Mouse (Mus musculus) adrenal gland, adult 18-20 months (tissue): ENCODE measurements around the gene Espn. TPM values are rescaled to one million over a fixed set of nuclear protein-coding genes. Genes with fewer than 3 reads are reported as not detected.

Experiments used
- DNase-seq, 2 experiments: peaks; one replicate each; pipeline ENCODE4 v3.0.0; 2021 to 2022; ENCODE audit warnings: low spot score in 2 of 2
- total RNA-seq, 2 experiments: library from RNA; stranded (reverse); gene quantifications; 1 replicate in 1 of 2; 2 replicates in 1 of 2; pipeline ENCODE4 v1.2.3; 2021

Gene Espn
- total RNA-seq, 2 experiments from 2014 or later: 1.9 to 3.3 TPM

GRCm38 (mm10) chr4:152153771-152154177 is 1.6 kb upstream of the Espn start:
- peak; percentile 79 to 85 for DNase-seq

GRCm38 (mm10) chr4:152151451-152151965 is 663 bp downstream of the Espn start:
- DNase-seq: no peak

- no peak for DNase-seq
Observed at GRCm38 (mm10) chr4:152150546-152150945, 1.6 kb downstream of the Espn start.

- DNase-seq: no peak
Observed at GRCm38 (mm10) chr4:152146033-152146827, 5.9 kb downstream of the Espn start.

GRCm38 (mm10) chr4:152145473-152145872 is 6.7 kb downstream of the Espn start:
- no peak for DNase-seq

GRCm38 (mm10) chr4:152143632-152144031 is 8.5 kb downstream of the Espn start:
- no peak for DNase-seq

GRCm38 (mm10) chr4:152141521-152142135 is 10.5 kb downstream of the Espn start:
- no peak for DNase-seq

- DNase-seq: peak in 1 of 2 experiments; percentile 42
Observed at GRCm38 (mm10) chr4:152140441-152140840, 11.7 kb downstream of the Espn start.

- DNase-seq: peak; percentile 88 to 91
Observed at GRCm38 (mm10) chr4:152138497-152139260, 13.5 kb downstream of the Espn start.

- no peak for DNase-seq
Observed at GRCm38 (mm10) chr4:152136876-152137250, 15.3 kb downstream of the Espn start.

GRCm38 (mm10) chr4:152136112-152136875 is 15.9 kb downstream of the Espn start:
- no peak for DNase-seq

GRCm38 (mm10) chr4:152135363-152135762 is 16.8 kb downstream of the Espn start:
- DNase-seq: no peak

- DNase-seq: peak in 1 of 2 experiments; percentile 36
Observed at GRCm38 (mm10) chr4:152134507-152134906, 17.7 kb downstream of the Espn start.

GRCm38 (mm10) chr4:152133213-152133612 is 19.0 kb downstream of the Espn start:
- no peak for DNase-seq

GRCm38 (mm10) chr4:152132772-152133169 is 19.4 kb downstream of the Espn start:
- no peak for DNase-seq

GRCm38 (mm10) chr4:152131809-152132771 is 20.1 kb downstream of the Espn start:
- no peak for DNase-seq

- peak; percentile 49 for DNase-seq
Observed at GRCm38 (mm10) chr4:152130771-152131653, 21.2 kb downstream of the Espn start.

- DNase-seq: no peak
Observed at GRCm38 (mm10) chr4:152129395-152129930, 22.7 kb downstream of the Espn start.
